Mouse (Mus musculus) embryo, embryonic 10 days (tissue): ENCODE measurements at regions not wholly inside any gene's neighbourhood (a gene's known extent, or its start where the extent isn't known, plus 50 kb on each side); places are given as distances from the start of the nearest gene placed in this dataset.

Experiments used
- DNase-seq: peaks from one replicate; pipeline ENCODE4 v3.0.0-alpha.2; 2015; ENCODE audit warnings: low spot score

GRCm38 (mm10) chr9:103922356-103922755, 80.0 kb upstream of the Nphp3 start:
- no peak for DNase-seq

DNA sequence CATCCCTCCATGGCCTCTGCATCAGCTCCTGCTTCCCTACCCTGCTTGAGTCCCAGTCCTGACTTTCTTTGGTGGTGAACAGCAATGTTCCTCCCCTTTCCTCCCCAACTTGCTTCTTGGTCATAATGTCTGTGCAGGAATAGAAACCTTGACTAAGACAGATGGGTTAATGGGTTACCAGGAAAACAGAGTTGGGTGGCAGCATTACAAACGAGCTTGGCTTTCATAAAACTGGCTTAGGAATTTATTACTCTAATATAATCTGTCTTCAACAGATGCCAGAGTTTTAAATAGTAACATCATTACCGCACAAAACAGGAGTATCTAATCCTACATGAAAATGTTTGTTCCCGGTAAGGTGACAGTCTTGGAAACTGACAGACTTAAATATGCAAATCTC, 77.7 kb upstream of the Nphp3 start:
- no peak for DNase-seq

DNA sequence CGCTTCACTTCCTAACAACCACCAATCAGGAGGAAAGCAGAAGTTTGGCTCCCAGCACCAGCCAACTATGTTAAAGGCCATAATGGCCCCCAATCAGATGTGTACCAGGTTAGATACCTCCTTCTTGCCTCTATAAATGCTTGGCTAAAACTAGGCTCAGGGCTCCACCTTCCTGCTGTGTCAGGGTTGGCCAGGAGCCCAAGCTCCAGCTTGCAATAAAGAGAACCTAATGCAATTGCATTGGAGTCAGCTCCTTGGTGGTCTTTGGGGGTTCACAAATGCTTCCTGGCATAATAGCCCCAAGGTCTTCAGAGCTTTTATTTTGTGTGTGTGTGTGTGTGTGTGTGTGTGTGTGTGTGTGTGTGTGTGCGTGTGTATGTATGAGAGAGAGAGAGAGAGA, 76.9 kb upstream of the Nphp3 start:
- no peak for DNase-seq

DNA sequence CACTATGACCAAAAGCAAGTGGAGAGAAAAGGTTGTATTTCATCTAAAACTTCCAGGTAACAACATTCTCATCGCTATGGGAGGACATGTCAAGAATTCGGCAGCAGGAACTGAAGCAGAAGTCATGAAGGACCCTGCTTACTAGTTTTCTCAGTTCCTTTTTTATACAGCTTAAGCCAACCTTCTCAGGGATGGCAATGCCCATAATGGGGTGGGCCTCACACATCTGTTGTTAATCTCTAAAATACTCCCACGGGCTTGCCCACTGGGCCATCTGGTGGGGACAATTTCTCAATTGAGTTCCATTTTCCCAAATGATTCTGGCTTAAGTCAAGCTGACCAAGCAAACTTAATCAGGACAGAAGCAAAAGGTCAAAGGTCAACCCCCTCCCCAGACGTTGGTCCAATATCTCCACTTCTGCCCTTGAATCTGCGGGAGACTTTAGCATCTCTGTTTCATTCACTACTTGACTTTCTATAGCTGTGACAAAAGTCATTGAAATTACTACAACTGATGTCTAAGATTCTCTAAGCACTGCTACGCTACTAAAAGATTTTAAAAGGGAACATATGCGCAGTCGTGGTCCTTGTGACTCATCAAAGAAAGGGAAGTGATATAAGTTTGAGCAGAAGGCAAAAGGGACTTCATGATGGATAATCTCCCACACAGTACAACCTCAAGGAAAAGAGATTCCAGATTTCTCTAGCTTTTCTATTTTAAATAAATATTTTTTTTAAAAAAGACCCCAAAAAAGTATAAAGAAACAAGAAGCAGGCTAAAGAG, 73.4 kb upstream of the Nphp3 start:
- peak; percentile 43 for DNase-seq

DNA sequence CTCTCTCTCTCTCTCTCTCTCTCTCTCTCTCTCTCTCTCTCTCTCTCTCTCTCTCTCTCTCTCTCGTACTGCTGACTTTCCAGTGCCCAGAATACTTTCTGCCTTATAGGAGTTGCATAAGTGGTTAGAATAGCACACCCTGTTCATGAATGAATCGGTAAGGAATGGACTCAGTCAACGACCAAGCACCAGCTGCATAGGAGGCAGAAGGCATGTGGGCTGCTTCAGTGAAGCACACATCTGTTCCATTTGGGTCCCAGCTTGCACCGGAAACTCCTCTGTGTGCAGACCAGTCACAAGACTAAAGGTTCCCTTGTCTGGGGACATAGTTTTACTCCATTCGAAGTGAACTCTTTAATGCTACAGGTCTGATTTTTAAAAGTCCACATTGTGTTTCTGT, 64.3 kb upstream of the Nphp3 start:
- DNase-seq: no peak

DNA sequence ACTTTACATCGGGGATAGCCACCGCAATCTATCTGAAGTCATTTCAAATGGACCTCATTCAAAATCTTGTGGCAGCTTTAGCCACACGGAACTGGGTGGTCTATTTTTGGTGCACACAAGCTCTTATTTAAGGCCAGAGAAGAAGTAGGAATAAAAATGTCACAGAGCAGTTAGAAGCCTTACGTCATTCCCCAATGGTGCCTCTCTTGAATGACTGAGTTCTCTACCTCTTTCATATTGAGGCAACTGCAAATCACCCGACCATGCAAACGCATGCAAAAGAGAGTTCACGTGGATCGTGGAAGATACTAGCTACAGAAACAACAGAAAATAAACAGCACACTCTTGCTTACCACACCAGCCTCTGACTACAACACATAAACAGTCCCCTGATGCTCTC, 62.3 kb upstream of the Nphp3 start:
- no peak for DNase-seq

DNA sequence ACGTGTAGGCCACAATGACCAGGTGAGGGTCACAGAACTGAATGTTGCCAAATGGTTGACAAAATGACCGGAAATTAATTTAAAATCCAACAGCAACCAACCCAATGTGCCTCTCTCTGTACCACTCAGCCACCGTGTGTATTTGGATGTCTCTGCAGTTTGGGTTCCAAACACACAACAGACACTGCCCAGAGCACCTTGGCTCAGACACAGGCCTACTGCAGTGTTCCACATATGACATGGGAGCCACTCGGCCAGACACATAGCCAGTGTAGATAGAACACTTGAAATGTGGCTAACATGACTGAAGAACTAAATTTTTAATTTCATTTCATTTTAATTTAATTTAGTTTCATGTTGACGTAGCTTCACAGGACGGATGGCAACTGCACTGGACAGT, 61.8 kb upstream of the Nphp3 start:
- no peak for DNase-seq

DNA sequence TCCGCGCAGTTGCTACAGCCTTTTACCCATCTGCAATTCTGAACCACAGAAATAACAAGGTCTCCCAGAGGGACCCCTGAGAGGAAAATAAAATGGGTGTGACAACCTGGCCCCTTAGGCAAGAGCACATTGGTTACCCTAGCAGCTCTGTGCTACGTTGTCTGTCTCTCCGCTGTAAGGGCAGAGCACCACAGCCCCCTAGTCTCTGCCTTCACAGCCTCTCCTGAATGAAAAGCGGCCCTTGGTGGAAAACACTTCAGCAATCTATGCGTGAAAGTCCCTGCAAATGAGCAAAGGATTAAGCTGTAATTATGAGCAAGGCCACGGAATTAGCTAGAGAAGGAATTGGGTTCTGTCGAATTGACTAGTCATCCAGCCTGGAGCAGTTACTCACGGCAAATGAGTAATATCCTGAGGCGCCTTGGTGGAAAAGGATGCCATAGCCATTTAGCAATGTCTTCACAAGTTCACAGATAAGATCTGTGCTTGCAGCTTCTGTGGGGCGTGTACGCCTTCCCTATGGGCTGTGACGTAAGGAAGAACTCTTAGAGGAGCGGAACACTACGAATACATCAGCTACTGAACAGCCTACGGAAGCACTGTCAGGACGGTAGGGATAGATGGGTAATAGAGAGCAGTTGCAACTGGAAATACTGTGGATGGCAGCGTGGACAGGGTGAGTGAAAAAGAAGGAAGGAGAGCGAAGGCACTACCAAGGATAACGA, 61.0 kb upstream of the Nphp3 start:
- DNase-seq: no peak

DNA sequence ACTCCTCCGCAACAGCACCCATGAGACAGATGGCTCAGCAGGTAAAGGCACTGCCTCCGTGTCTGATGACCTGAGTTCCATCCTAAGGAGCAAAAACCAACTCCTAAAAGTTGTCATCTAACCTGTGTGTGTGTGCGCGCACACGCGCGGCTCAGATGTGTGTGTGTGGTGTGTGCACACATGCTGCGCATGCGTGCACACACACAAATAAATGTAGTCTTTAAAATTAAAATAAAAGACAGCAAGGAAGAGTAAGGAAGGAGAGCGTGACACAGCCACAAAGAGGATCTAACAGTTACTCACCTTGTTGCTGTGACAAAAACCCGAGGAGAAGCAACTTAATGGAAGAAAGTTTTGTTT, 60.5 kb upstream of the Nphp3 start:
- DNase-seq: no peak

DNA sequence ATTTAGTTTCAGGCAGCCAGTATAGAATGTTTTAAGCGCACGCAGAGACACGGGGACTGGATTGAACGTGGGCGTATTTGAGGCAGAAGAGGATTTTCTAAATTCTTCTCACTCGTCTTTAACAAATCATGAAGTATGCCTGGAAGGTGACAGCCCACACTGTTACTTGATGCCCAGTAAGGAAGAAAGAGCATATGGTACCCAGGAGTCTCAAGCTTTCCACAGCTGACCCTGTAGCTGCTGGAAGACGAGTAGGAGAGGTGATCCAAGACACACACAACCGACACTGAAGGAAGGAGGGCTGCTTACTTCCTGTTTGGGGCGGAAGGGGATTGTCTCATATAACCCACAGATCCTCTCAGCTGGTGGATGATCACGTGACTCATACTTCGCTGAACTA, 56.9 kb upstream of the Nphp3 start:
- no peak for DNase-seq

DNA sequence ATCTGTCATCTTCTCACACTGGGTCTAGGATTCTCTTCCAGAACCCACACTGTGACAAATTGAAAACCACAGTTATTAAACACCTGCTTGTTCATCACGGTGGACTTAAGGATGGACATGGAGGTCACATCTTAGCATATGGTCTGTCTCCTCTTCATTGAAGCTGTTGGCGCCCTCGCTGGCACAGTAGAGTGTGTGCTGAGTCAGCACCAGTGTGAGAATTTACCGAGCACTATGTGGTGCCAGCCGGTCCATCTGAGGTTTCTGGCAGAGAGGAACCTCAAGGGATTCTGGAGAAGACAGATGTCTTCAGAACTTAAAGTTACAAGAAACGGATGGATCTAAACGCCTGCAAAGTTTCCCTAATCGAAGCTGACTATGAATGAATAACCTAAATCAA, 50.5 kb upstream of the Nphp3 start:
- DNase-seq: no peak
